Mouse (Mus musculus) liver, postnatal 0 days (tissue): ENCODE measurements around the gene Mob3c. TPM values are rescaled to one million over a fixed set of nuclear protein-coding genes. Genes with fewer than 3 reads are reported as not detected.

ENCODE experiments used
- ATAC-seq: fragments of 200-750 bp; cut with Nextera tagmentation; 2 replicates; pipeline ENCODE4 v1.8.0; 2017; ENCODE audit warnings: mild to moderate bottlenecking, moderate library complexity
- DNase-seq: peaks from one replicate; pipeline ENCODE4 v3.0.0-alpha.2; 2016
- H3K27ac ChIP-seq: fragments of 300-500 bp; sonication (generic); 2 replicates; pipeline ENCODE4 v1.5.1; 2014; ENCODE audit warnings: antibody characterized with exemption, moderate library complexity, mild to moderate bottlenecking, low read depth
- H3K27me3 ChIP-seq: fragments of 300-500 bp; sonication (generic); 2 replicates; pipeline ENCODE4 v1.6.1; 2014; ENCODE audit warnings: low read length, control low read depth, mixed read lengths; ENCODE audit not compliant: insufficient read depth
- H3K36me3 ChIP-seq: fragments of 300-500 bp; sonication (generic); replicated peaks from 2 replicates; pipeline ENCODE4 v1.6.1; 2014; ENCODE audit warnings: mild to moderate bottlenecking, control low read depth, low read length, moderate library complexity, mixed read lengths; ENCODE audit not compliant: insufficient read depth
- H3K4me1 ChIP-seq: fragments of 300-500 bp; sonication (generic); 2 replicates; pipeline ENCODE4 v1.6.1; 2014; ENCODE audit warnings: antibody characterized with exemption, mild to moderate bottlenecking, control low read depth; ENCODE audit not compliant: insufficient read depth
- H3K4me2 ChIP-seq: fragments of 300-500 bp; sonication (generic); 2 replicates; pipeline ENCODE4 v1.6.1; 2014; ENCODE audit warnings: low read depth, mild to moderate bottlenecking, low read length, moderate library complexity, mixed read lengths
- H3K4me3 ChIP-seq: fragments of 300-500 bp; sonication (generic); 2 replicates; pipeline ENCODE4 v1.5.1; 2014; ENCODE audit warnings: low read depth, low read length
- H3K9ac ChIP-seq: fragments of 300-500 bp; sonication (generic); replicated peaks from 2 replicates; pipeline ENCODE4 v1.6.1; 2014; ENCODE audit warnings: mild to moderate bottlenecking, moderate library complexity
- H3K9me3 ChIP-seq: fragments of 300-500 bp; sonication (generic); 2 replicates; pipeline ENCODE4 v1.6.1; 2016; ENCODE audit warnings: mild to moderate bottlenecking, control low read depth, low read length, mixed read lengths
- CTCF ChIP-seq: sonication (generic); IDR thresholded peaks from 2 replicates; pipeline ENCODE4 v1.5.1; 2016; ENCODE audit warnings: antibody characterized with exemption, low read depth
- EP300 ChIP-seq: IDR thresholded peaks from 2 replicates; pipeline ENCODE4 v1.6.1; 2016; ENCODE audit warnings: antibody characterized with exemption, low read depth, mild to moderate bottlenecking
- WGBS: fragments of 180-500 bp; shearing (Covaris S2); extraction: QIAGEN DNeasy Blood & Tissue Kit; methylation state at CpG from one replicate; pipeline ENCODE4 v1.1.7; 2014; ENCODE audit not compliant: insufficient replicate concordance; 5-methylcytosine and 5-hydroxymethylcytosine counted together
- polyA plus RNA-seq: library from polyadenylated mRNA; unstranded; fragments of >200 nt; fragmentation: Nextera tagmentation; extraction: Ambion mirVana; gene quantifications from 2 replicates; pipeline ENCODE4 v1.2.1, GENCODE M21; 2015

Mob3c gene
- polyA plus RNA-seq, 1 experiment from 2014 or later = 10.0 TPM

DNA sequence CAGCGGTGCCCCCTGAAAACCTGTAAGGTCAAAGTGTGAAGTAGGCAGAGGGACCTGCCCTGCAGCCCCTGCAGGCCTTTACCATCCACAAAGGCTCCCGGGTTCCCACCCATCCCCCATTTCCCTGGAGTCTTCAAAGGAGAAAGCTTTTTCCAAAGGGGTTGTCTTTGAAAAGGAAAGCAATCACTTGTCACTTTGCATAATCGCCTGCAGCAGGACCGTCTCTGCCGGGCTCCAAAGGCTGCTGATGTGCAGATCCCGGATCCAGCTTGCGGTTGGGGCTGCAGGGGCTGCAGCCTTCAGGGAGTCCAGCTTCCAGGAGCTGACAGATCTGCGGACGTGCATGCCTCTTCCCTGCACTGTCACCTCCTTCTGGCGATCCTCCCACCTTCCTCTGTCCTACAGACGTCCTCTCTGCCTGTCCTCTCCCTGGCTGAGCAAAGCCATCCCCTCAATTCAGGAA, 50.4 kb downstream of the Mob3c start:
- H3K4me3 ChIP-seq = no peak overlapping the region
- H3K27me3 ChIP-seq = no peaks in the 10 kb centered on the region
- H3K27ac ChIP-seq = no peak overlapping the region
- TF ChIP-seq CTCF (no peak), EP300 (no peak)
- no peaks in the 10 kb centered on the region for H3K4me1 ChIP-seq
- no peak overlapping the region for H3K9ac ChIP-seq
- no peaks in the 10 kb centered on the region for H3K9me3 ChIP-seq
- 38% methylated on average over 11 of the region's 11 CpGs for WGBS
- ATAC-seq (no peak), DNase-seq (no peak)
- H3K4me2 ChIP-seq = no peak overlapping the region
- H3K36me3 ChIP-seq = peaks cover 43% of the 10 kb centered on the region

- Histone ChIP-seq H3K9me3 (no peaks in the 10 kb centered on the region), H3K4me1 (no peaks in the 10 kb centered on the region), H3K27ac (no peak overlapping the region), H3K4me3 (no peak overlapping the region), H3K27me3 (no peaks in the 10 kb centered on the region), H3K9ac (no peak overlapping the region), H3K4me2 (no peak overlapping the region), H3K36me3 (peaks cover 37% of the 10 kb centered on the region)
- DNase-seq (no peak), ATAC-seq (no peak)
- no peak for TF ChIP-seq CTCF
- no peak for TF ChIP-seq EP300
- 70% methylated on average over 9 of the region's 9 CpGs for WGBS
Observed at GRCm38 (mm10) chr4:115878828-115879227, 50.9 kb downstream of the Mob3c start.

GRCm38 (mm10) chr4:115881183-115881582, 53.3 kb downstream of the Mob3c start:
- 21% methylated on average over 1 of the region's 1 CpGs for WGBS
- Histone ChIP-seq H3K4me3 (no peak overlapping the region), H3K4me2 (no peak overlapping the region), H3K9me3 (no peaks in the 10 kb centered on the region), H3K4me1 (no peaks in the 10 kb centered on the region), H3K9ac (no peak overlapping the region), H3K27ac (no peak overlapping the region), H3K36me3 (peaks cover 14% of the 10 kb centered on the region), H3K27me3 (no peaks in the 10 kb centered on the region)
- no peak for TF ChIP-seq EP300
- TF ChIP-seq CTCF = no peak
- no peak for DNase-seq
- no peak for ATAC-seq

DNA sequence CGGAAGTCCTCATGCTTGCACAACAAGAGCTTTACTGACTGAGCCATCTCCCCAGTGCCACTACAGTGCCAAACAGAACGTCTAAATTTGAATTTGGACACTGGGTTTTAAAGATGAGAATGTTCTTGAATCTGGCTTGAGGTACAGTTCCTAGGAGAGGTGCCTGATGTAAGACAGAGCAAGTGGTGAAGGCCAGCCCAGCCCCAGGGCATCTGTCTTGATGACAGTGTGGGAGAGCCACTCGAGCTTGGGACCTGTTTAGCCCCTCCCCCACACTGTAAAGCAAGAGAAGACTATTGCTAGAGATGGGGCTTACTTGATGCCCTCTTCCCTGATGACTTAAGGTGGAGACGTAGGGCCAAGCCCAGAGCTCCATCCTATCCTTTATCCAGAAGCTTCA, 54.3 kb downstream of the Mob3c start:
- Histone ChIP-seq H3K27me3 (no peaks in the 10 kb centered on the region), H3K4me1 (no peaks in the 10 kb centered on the region), H3K36me3 (peaks cover 6% of the 10 kb centered on the region), H3K27ac (no peak overlapping the region), H3K4me2 (no peak overlapping the region), H3K9ac (no peak overlapping the region), H3K9me3 (no peaks in the 10 kb centered on the region), H3K4me3 (no peak overlapping the region)
- TF ChIP-seq EP300 = no peak
- TF ChIP-seq CTCF = no peak
- 53% methylated on average over 4 of the region's 4 CpGs for WGBS
- DNase-seq = no peak
- no peak for ATAC-seq

DNA sequence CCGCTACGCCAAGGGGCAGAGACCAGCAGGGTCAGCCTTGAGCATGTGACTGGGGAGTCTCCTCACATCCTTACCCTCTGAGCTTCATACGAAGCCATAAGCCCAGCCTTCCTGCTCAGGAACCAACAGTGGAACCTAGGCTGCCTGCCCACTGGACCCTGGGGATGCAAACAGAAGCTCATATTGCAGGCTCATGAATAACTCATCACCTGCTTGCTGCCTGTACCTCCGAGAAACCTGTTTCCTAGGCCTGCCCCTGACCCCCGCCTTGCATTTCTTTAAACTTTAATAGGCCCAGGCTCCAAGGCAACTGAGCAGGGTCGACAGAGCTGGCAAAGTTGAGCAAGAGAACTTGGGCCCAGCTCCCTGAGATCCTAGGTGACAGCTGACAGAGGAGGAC, 56.1 kb downstream of the Mob3c start, which contains the start of gene Kncn:
TSS of gene Kncn (plus strand) at position 379 of the 400 bp plus-strand sequence.
- ATAC-seq = no peak
- no peak within 1 kb of the TSS for H3K27ac ChIP-seq
- no peaks in the 10 kb centered on the region for H3K36me3 ChIP-seq
- no peak within 1 kb of the TSS for H3K4me3 ChIP-seq
- H3K9ac ChIP-seq = no peak within 1 kb of the TSS
- DNase-seq = no peak
- H3K4me2 ChIP-seq = no peak within 1 kb of the TSS
- TF ChIP-seq CTCF (no peak), EP300 (no peak)
- 76% methylated on average over 6 of the region's 6 CpGs for WGBS
- H3K4me1 ChIP-seq = no peaks in the 10 kb centered on the region
- H3K27me3 ChIP-seq = 0 out of 2 replicates have a peak, but pooled peaks cover 5% of the 10 kb centered on the region
- H3K9me3 ChIP-seq = no peaks in the 10 kb centered on the region

Other genes starting within 250 kb of the Mob3c start
- gene Cyp4a32, start 227.1 kb upstream of the Mob3c start, polyA plus RNA-seq = 16.1 and 18.5 TPM in 2 replicates
- 10.5 and 12.6 TPM in 2 replicates for gene Cyp4b1, start 180.4 kb upstream of the Mob3c start, polyA plus RNA-seq
- 8.3 and 8.4 TPM in 2 replicates for gene Efcab14, start 90.3 kb upstream of the Mob3c start, polyA plus RNA-seq
- 0.14 and 0.22 TPM in 2 replicates for gene Tex38, start 47.1 kb upstream of the Mob3c start, polyA plus RNA-seq
- gene Atpaf1, start 43.3 kb upstream of the Mob3c start, polyA plus RNA-seq = 14.5 and 15.2 TPM in 2 replicates
- 31.6 and 37.0 TPM in 2 replicates for gene Mknk1, start 11.1 kb downstream of the Mob3c start, polyA plus RNA-seq
- not detected in 2 replicates for gene Kncn, start 56.3 kb downstream of the Mob3c start, polyA plus RNA-seq
- gene 6430628N08Rik, start 62.6 kb downstream of the Mob3c start, polyA plus RNA-seq = not detected in 2 replicates
- not detected in 2 replicates for gene Dmbx1, start 111.8 kb downstream of the Mob3c start, polyA plus RNA-seq
- gene Faah, start 189.8 kb downstream of the Mob3c start, polyA plus RNA-seq = 31.4 and 34.2 TPM in 2 replicates
- gene Nsun4, start 225.8 kb downstream of the Mob3c start, polyA plus RNA-seq = 8.4 and 8.7 TPM in 2 replicates
- gene Uqcrh, start 247.0 kb downstream of the Mob3c start, polyA plus RNA-seq = 563 and 605 TPM in 2 replicates
- 22.9 and 23.3 TPM in 2 replicates for gene Lrrc41, start 247.2 kb downstream of the Mob3c start, polyA plus RNA-seq